Mouse (Mus musculus) hindbrain, embryonic 10.5 days (tissue): ENCODE data around the gene Hoxd9. TPM values are rescaled to one million over a fixed set of nuclear protein-coding genes. Genes with fewer than 3 reads are reported as not detected.

Source experiments
- DNase-seq: peaks from one replicate; pipeline ENCODE4 v3.0.0-alpha.2; 2017; ENCODE audit warnings: low spot score
- H3K27ac ChIP-seq: fragments of 300-500 bp; sonication (generic); 2 replicates; pipeline ENCODE4 v1.5.1; 2016; ENCODE audit warnings: mild to moderate bottlenecking, moderate library complexity
- H3K27me3 ChIP-seq: fragments of 300-500 bp; sonication (generic); 2 replicates; pipeline ENCODE4 v1.6.1; 2016; ENCODE audit warnings: mild to moderate bottlenecking; ENCODE audit not compliant: poor library complexity, insufficient read depth, severe bottlenecking
- H3K36me3 ChIP-seq: fragments of 300-500 bp; sonication (generic); 2 replicates; pipeline ENCODE4 v1.6.1; 2016; ENCODE audit warnings: mild to moderate bottlenecking, moderate library complexity
- H3K4me1 ChIP-seq: fragments of 300-500 bp; sonication (generic); replicated peaks from 2 replicates; pipeline ENCODE4 v1.6.1; 2016; ENCODE audit warnings: mild to moderate bottlenecking
- H3K4me3 ChIP-seq: fragments of 300-500 bp; sonication (generic); 2 replicates; pipeline ENCODE4 v1.5.1; 2016; ENCODE audit warnings: mild to moderate bottlenecking, moderate library complexity
- H3K9me3 ChIP-seq: fragments of 300-500 bp; sonication (generic); 2 replicates; pipeline ENCODE4 v1.6.1; 2016; ENCODE audit warnings: mild to moderate bottlenecking, moderate library complexity
- WGBS: fragments of 180-500 bp; shearing (Covaris S2); methylation state at CpG from one replicate; pipeline ENCODE4 v1.1.7; 2016; 5-methylcytosine and 5-hydroxymethylcytosine counted together
- polyA plus RNA-seq: library from polyadenylated mRNA; unstranded; fragments of >200 nt; fragmentation: Nextera tagmentation; extraction: Ambion mirVana; gene quantifications from 2 replicates; pipeline ENCODE4 v1.2.1, GENCODE M21; 2016

Hoxd9 gene
- polyA plus RNA-seq, 1 experiment from 2014 or later, result not detected

GRCm38 (mm10) chr2:74660421-74661375 is 36.8 kb upstream of the Hoxd9 start:
- H3K4me3 ChIP-seq, result 0 out of 2 replicates have a peak overlapping the region, but pooled peaks have one; percentile 5
- peaks cover 100% of the 10 kb centered on the region for H3K27me3 ChIP-seq
- H3K27ac ChIP-seq, result no peak overlapping the region
- WGBS, result 4% methylated on average over 30 of the region's 30 CpGs
- no peaks in the 10 kb centered on the region for H3K9me3 ChIP-seq
- no peaks in the 10 kb centered on the region for H3K36me3 ChIP-seq
- peak; percentile 47 for DNase-seq
- H3K4me1 ChIP-seq, result peaks cover 21% of the 10 kb centered on the region

DNA sequence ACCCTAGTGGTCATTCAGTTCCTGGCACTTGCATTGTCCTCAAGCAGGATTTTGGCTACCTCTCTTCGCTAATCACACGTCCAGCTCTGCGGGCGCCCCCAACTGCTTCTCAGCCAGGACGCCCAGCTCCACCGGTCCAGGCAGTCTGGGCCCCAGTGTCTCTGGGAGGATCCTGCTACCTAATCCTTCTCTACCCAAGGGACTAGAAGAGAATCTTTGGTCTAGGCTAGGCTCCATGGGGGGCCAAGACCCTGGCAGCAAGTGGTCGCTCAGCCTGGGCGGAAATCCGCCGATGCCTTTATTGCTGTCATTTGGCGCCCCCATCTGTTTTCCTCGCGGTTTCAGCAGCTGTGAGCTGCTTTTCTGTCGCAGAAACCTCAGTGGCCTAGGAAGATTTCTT is 35.8 kb upstream of the Hoxd9 start:
- no peak overlapping the region; the same call in 1 of the 2 replicates for H3K4me3 ChIP-seq
- 1% methylated on average over 14 of the region's 14 CpGs for WGBS

DNA sequence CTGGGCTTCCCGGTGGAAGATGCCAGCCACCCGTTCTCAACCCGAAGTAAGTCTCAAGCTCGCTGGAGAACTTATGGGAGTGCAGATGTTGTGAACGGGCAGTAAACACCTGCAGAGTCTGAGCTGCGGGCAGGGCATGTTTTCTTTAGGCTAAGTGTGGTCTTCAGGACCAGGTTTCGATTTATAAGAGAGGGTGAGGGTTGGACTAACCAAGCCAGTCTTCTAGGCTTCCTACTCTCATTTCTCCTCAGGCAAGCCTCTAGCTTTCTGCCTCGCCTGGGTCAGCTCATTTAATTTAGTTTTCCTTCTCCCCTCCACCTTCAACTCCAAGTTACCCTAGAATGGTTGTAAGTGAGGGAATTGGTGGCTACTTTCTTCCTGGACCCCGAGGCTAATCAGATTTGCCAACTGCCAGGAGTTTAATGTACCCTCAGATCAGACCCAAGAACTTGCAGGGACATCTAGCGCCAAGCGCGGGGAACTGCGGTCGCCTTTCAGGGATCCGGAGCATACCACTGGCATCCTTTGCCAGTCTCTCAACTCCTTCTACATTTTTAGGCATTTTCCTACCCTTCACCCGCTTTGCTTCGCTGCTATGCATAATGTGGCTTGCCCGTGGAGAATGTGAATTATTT is 34.1 kb upstream of the Hoxd9 start:
- peaks cover 100% of the 10 kb centered on the region for H3K27me3 ChIP-seq
- peaks cover 19% of the 10 kb centered on the region for H3K4me1 ChIP-seq
- H3K36me3 ChIP-seq, result no peaks in the 10 kb centered on the region
- peak; percentile 70 for DNase-seq
- no peaks in the 10 kb centered on the region for H3K9me3 ChIP-seq
- no peak overlapping the region for H3K27ac ChIP-seq
- WGBS, result 6% methylated on average over 18 of the region's 18 CpGs
- H3K4me3 ChIP-seq, result no peak overlapping the region

More for the DNA sequence above, 35.8 kb upstream of the Hoxd9 start:
- no peak overlapping the region for H3K27ac ChIP-seq
- peaks cover 15% of the 10 kb centered on the region; the same call in 1 of the 2 replicates for H3K4me1 ChIP-seq
- no peaks in the 10 kb centered on the region for H3K36me3 ChIP-seq
- H3K9me3 ChIP-seq, result no peaks in the 10 kb centered on the region
- peak; percentile 82 for DNase-seq
- peaks cover 100% of the 10 kb centered on the region for H3K27me3 ChIP-seq

GRCm38 (mm10) chr2:74666411-74666810 is 31.1 kb upstream of the Hoxd9 start:
- no peaks in the 10 kb centered on the region for H3K9me3 ChIP-seq
- WGBS, result 3% methylated on average over 7 of the region's 7 CpGs
- H3K27ac ChIP-seq, result no peak overlapping the region
- H3K36me3 ChIP-seq, result no peaks in the 10 kb centered on the region
- H3K27me3 ChIP-seq, result peaks cover 100% of the 10 kb centered on the region
- no peak overlapping the region for H3K4me3 ChIP-seq
- DNase-seq, result no peak
- H3K4me1 ChIP-seq, result peaks cover 15% of the 10 kb centered on the region

DNA sequence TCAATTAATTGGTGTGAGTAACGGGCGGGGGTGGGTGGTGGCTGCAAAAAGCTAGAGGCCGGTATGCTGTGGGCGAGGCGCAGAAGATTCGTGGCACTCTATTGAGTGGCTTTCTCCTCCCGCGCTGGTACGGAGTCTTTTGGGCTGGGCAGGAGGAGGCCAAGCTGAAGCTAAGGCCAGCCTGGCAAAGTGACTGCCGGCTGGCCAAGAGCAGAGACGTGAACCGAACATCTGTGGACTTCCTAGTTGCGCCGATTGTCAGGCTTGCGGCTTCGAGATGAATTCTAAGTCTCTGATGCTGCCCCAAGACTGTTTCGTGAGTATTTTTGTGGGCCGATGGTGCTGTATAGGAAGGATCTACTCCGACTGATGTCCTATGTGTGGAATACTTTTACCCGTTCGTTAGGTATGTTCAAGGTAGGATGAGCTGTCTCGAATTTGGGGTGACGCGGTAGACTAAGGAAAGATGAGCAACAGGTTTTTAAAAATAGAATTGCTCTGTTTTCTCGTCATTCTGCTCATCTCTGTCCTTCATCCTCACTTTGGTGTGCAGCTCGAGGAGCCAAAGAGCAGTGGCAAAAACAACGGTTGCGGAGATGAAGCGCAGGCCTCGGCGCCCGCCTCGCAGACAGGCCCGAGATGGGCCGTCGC is 30.2 kb upstream of the Hoxd9 start:
- Histone ChIP-seq H3K4me1 (peaks cover 12% of the 10 kb centered on the region), H3K9me3 (no peaks in the 10 kb centered on the region), H3K27ac (no peak overlapping the region), H3K27me3 (peaks cover 100% of the 10 kb centered on the region), H3K36me3 (no peaks in the 10 kb centered on the region), H3K4me3 (no peak overlapping the region)
- 2% methylated on average over 36 of the region's 36 CpGs for WGBS
- peak; percentile 57 for DNase-seq

GRCm38 (mm10) chr2:74667842-74668357 is 29.6 kb upstream of the Hoxd9 start, which contains the start of gene Hoxd13:
Hoxd13 (plus strand) TSS chr2:74668310.
- Histone ChIP-seq H3K27ac (no peak within 1 kb of the TSS), H3K4me1 (peaks cover 17% of the 10 kb centered on the region), H3K9me3 (no peaks in the 10 kb centered on the region), H3K27me3 (peaks cover 100% of the 10 kb centered on the region), H3K36me3 (no peaks in the 10 kb centered on the region), H3K4me3 (peak within 1 kb of the TSS; percentile 49)
- under 1% methylated on average over 46 of the region's 51 CpGs for WGBS
- no peak for DNase-seq

- WGBS, result under 1% methylated on average over 74 of the region's 74 CpGs
- H3K27ac ChIP-seq, result no peak overlapping the region
- no peaks in the 10 kb centered on the region for H3K36me3 ChIP-seq
- peaks cover 100% of the 10 kb centered on the region for H3K27me3 ChIP-seq
- H3K4me1 ChIP-seq, result peaks cover 19% of the 10 kb centered on the region
- no peaks in the 10 kb centered on the region for H3K9me3 ChIP-seq
- DNase-seq, result peak; percentile 75
- peak overlapping the region; percentile 49 for H3K4me3 ChIP-seq
Measured at GRCm38 (mm10) chr2:74668370-74669229, 28.9 kb upstream of the Hoxd9 start.

DNA sequence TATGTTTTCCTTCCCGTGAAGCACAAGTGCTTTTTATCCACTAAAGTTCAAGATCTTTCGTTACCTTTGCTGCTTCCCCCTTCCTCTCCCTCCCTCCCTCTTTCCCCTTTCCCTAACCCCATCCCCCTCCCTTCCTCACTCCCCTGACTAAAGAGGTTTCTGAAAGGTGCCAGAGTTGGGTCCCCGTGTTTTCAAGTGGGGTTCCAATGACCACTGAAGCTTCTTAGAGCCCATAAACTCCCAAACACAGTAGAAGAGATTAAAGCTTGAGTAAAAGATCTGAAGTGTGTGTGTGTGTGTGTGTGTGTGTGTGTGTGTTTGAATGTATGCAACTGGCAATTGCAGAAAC is 28.3 kb upstream of the Hoxd9 start:
- H3K4me1 ChIP-seq, result peaks cover 19% of the 10 kb centered on the region
- H3K27me3 ChIP-seq, result peaks cover 100% of the 10 kb centered on the region
- no peaks in the 10 kb centered on the region for H3K9me3 ChIP-seq
- no peak overlapping the region for H3K27ac ChIP-seq
- no peaks in the 10 kb centered on the region for H3K36me3 ChIP-seq
- 2% methylated on average over 3 of the region's 3 CpGs for WGBS
- H3K4me3 ChIP-seq, result no peak overlapping the region
- DNase-seq, result peak; percentile 20

GRCm38 (mm10) chr2:74669650-74670235 is 27.8 kb upstream of the Hoxd9 start:
- H3K4me3 ChIP-seq, result no peak overlapping the region
- peak; percentile 53 for DNase-seq
- 2% methylated on average over 14 of the region's 14 CpGs for WGBS
- no peak overlapping the region for H3K27ac ChIP-seq
- H3K27me3 ChIP-seq, result peaks cover 100% of the 10 kb centered on the region
- H3K9me3 ChIP-seq, result no peaks in the 10 kb centered on the region
- H3K36me3 ChIP-seq, result no peaks in the 10 kb centered on the region
- peaks cover 19% of the 10 kb centered on the region for H3K4me1 ChIP-seq

DNA sequence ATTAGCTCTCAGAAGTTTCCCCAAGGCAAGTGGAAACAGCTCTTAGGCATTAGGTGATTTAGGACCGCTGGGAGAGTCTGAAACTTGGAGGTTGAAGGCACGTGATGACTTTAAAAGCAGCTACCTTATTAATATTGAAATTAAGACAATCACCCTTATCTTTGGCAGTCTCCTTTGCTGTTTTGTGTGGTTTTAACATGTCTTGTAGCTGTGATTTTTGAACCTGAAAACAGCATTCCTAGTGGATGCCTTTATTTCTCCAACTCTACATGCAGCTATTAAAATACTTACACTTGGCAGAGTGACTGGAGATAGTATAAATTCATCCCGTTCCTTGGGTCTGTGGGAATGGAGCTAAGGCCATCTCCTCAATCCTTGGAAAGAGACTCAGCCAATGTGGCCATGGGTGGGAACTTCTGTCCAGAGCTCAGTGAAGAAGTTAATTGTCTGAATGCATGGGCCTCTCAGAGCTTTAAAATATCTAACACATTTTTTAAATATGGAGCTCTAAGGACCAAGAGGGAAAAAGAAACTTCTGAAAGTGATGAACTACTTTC is 26.8 kb upstream of the Hoxd9 start:
- H3K4me3 ChIP-seq, result no peak overlapping the region
- H3K36me3 ChIP-seq, result no peaks in the 10 kb centered on the region
- H3K4me1 ChIP-seq, result peaks cover 21% of the 10 kb centered on the region
- peak; percentile 8 for DNase-seq
- no peak overlapping the region for H3K27ac ChIP-seq
- WGBS, result 1% methylated on average over 3 of the region's 3 CpGs
- no peaks in the 10 kb centered on the region for H3K9me3 ChIP-seq
- peaks cover 100% of the 10 kb centered on the region for H3K27me3 ChIP-seq

- 2% methylated on average over 5 of the region's 5 CpGs for WGBS
- DNase-seq, result peak; percentile 27
- Histone ChIP-seq H3K27ac (no peak overlapping the region), H3K36me3 (no peaks in the 10 kb centered on the region), H3K27me3 (peaks cover 100% of the 10 kb centered on the region), H3K4me3 (no peak overlapping the region), H3K9me3 (no peaks in the 10 kb centered on the region), H3K4me1 (peaks cover 21% of the 10 kb centered on the region)
Measured at GRCm38 (mm10) chr2:74671847-74672246, 25.7 kb upstream of the Hoxd9 start.
